Mouse (Mus musculus) gastrocnemius, postnatal 36 days (tissue): Measurements from ENCODE around the gene Olfr853. TPM values are rescaled to one million over a fixed set of nuclear protein-coding genes. Genes with fewer than 3 reads are reported as not detected.

Experiments
- DNase-seq, 2 experiments: peaks; one replicate each; pipeline ENCODE4 v3.0.0; 2022
- intact Hi-C: fragments of 180-260 bp; cut with DNase I; formaldehyde crosslinking; loops from one replicate; pipeline ENCODE4 v1.15.1; 2025
- long read RNA-seq, 2 experiments: library from polyadenylated mRNA; stranded (forward); transcript quantifications; one replicate each; pipeline ENCODE4 v2.0.0; 2021
- total RNA-seq, 2 experiments: library from RNA; stranded (reverse); gene quantifications; 2 replicates each; pipeline ENCODE4 v1.2.3; 2021

Olfr853 gene
- not detected for total RNA-seq
- long read RNA-seq, experiment 1, result 0 reads
- long read RNA-seq, experiment 2, result 0 reads

- no peak for DNase-seq
- intact Hi-C loops, result no loop called here
Observed at GRCm38 (mm10) chr9:19540976-19541375, at the start of gene Olfr853. Gene Olfr853 (minus strand): TSS chr9:19541076.

DNA sequence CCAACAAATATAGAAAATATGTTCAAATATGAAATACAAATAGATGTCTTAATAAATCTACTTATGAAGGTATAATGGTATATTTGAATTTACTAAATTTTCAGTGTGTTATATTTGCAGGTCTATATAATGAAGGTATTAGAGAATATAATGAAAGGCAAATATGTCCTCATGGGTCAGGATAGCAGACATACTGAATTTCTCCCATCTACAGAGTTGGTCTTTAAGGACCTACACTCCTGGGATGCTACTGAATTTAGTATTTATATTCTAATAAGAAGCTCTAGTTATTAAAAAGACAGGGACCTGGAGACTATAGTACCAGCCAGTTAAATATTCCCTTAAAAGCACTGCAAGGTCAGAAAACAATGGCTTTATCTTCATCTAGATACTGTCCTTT lies 41.4 kb upstream of the Olfr853 start, which contains the start of gene Olfr855:
Gene Olfr855 (plus strand): TSS at position 301 of the 400 bp plus-strand sequence.
- intact Hi-C loops, result loop anchor here (10.0 kb wide), 1 partner anchor 102 kb away; no protein-coding TSS in a partner anchor
- no peak for DNase-seq

DNA sequence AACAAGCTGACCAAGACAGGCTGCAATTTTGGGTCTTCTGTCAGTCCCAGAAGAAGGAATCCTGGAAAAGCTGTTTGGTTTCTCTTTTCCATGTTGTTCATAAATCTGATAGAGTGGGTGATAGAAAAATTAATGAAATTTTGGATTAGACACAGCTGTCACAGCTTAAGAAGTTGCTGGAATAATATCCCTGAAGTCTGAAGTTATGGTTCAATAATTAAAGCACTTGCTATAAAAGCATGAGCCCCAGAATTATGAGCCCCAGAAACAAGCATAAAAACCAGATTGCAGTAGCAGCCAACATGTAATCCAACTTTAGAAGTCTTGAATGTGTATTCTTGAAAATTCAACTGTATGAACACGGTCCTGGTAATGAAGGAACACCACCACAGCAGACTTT lies 26.4 kb upstream of the Olfr853 start, which contains the start of gene Olfr854:
Gene Olfr854 (minus strand): TSS at position 101 of the 400 bp plus-strand sequence.
- DNase-seq, result no peak
- intact Hi-C loops, result no loop called here

GRCm38 (mm10) chr9:19492995-19493394 lies 47.9 kb downstream of the Olfr853 start, which contains the start of gene Olfr851:
Gene Olfr851 (plus strand): TSS chr9:19493295.
- no peak for DNase-seq
- intact Hi-C loops, result no loop called here

Other genes with a start within 250 kb of the Olfr853 start
- not detected for gene Olfr844, start 224.7 kb downstream of the Olfr853 start, total RNA-seq
- not detected for gene Olfr845, start 204.6 kb downstream of the Olfr853 start, total RNA-seq
- not detected for gene Olfr846, start 177.1 kb downstream of the Olfr853 start, total RNA-seq
- not detected for gene Olfr847, start 162.4 kb downstream of the Olfr853 start, total RNA-seq
- not detected for gene Olfr849, start 100.8 kb downstream of the Olfr853 start, total RNA-seq
- gene Olfr850, start 62.8 kb downstream of the Olfr853 start, total RNA-seq, result not detected
- gene Olfr851, start 47.8 kb downstream of the Olfr853 start, total RNA-seq, result not detected
- not detected for gene Olfr854, start 26.3 kb upstream of the Olfr853 start, total RNA-seq
- not detected for gene Olfr855, start 41.5 kb upstream of the Olfr853 start, total RNA-seq
- gene Zfp317, start 81.0 kb upstream of the Olfr853 start, total RNA-seq, result 10 to 100 TPM; 11.1 to 13.0 TPM
- not detected for gene Olfr857, start 168.4 kb upstream of the Olfr853 start, total RNA-seq
- not detected for gene Olfr58, start 239.2 kb upstream of the Olfr853 start, total RNA-seq